Mouse (Mus musculus) lung, postnatal 0 days (tissue): ENCODE measurements around the gene Rplp2.

Experiments used
- CTCF ChIP-seq: IDR thresholded peaks from 2 replicates; pipeline ENCODE4 v1.5.1; 2016; ENCODE audit warnings: antibody characterized with exemption, mild to moderate bottlenecking
- EP300 ChIP-seq: IDR thresholded peaks from 2 replicates; pipeline ENCODE4 v1.6.1; 2016; ENCODE audit warnings: antibody characterized with exemption, mild to moderate bottlenecking, control low read depth

GRCm38 (mm10) chr7:141481498-141482401 is 34.6 kb downstream of the Rplp2 start:
- TF ChIP-seq CTCF (peak; percentile 66), EP300 (no peak)
